Mouse (Mus musculus): ENCODE data around the gene Akap1. TPM values are rescaled to one million over a fixed set of nuclear protein-coding genes. Genes with fewer than 3 reads are reported as not detected.

Gene Akap1
- polyA plus RNA-seq, 1 experiment from 2014 or later, result 9.5 TPM

- no peak for ATAC-seq (ENCODE audit: low read depth)
- H3K27ac ChIP-seq (ENCODE audit: low read length), result peak overlapping the region; percentile 63
- under 1% methylated on average over 32 of the region's 32 CpGs for WGBS (ENCODE audit: insufficient replicate concordance)
Measured at GRCm38 (mm10) chr11:88863071-88863903, 1.1 kb downstream of the Akap1 start.

GRCm38 (mm10) chr11:88862355-88862754 lies 2.0 kb downstream of the Akap1 start:
- ATAC-seq (ENCODE audit: low read depth), result no peak
- WGBS (ENCODE audit: insufficient replicate concordance), result 72% methylated on average over 2 of the region's 2 CpGs

More at GRCm38 (mm10) chr11:88863071-88863903, 1.1 kb downstream of the Akap1 start:
- peak overlapping the region; percentile 91 for H3K4me2 ChIP-seq (ENCODE audit: low read depth, low read length)
- H3K27me3 ChIP-seq (ENCODE audit: control insufficient read depth, insufficient read depth, low read depth, low read length), result no peaks in the 10 kb centered on the region
- no peaks in the 10 kb centered on the region for H3K9me3 ChIP-seq (replicated peaks; ENCODE audit: control insufficient read depth, low read length)
- no peaks in the 10 kb centered on the region; the same call in 1 of the 2 replicates for H3K36me3 ChIP-seq (ENCODE audit: control insufficient read depth, insufficient read depth)
- peak overlapping the region; percentile 61 for H3K9ac ChIP-seq (ENCODE audit: low read depth, low read length)
- H3K4me3 ChIP-seq (ENCODE audit: low read depth, low read length), result peak overlapping the region; percentile 68
- peaks cover 7% of the 10 kb centered on the region for H3K4me1 ChIP-seq (ENCODE audit: control insufficient read depth, low read depth, low read length)

GRCm38 (mm10) chr11:88861060-88861459 lies 3.3 kb downstream of the Akap1 start:
- 35% methylated on average over 3 of the region's 3 CpGs for WGBS (ENCODE audit: insufficient replicate concordance)
- Histone ChIP-seq H3K27ac (ENCODE audit: low read length) (no peak overlapping the region), H3K4me3 (ENCODE audit: low read depth, low read length) (no peak overlapping the region), H3K27me3 (ENCODE audit: control insufficient read depth, insufficient read depth, low read depth, low read length) (no peaks in the 10 kb centered on the region), H3K4me1 (ENCODE audit: control insufficient read depth, low read depth, low read length) (peaks cover 7% of the 10 kb centered on the region), H3K4me2 (ENCODE audit: low read depth, low read length) (no peak overlapping the region), H3K9ac (ENCODE audit: low read depth, low read length) (no peak overlapping the region), H3K9me3 (replicated peaks; ENCODE audit: control insufficient read depth, low read length) (no peaks in the 10 kb centered on the region), H3K36me3 (ENCODE audit: control insufficient read depth, insufficient read depth) (no peaks in the 10 kb centered on the region; the same call in 1 of the 2 replicates)
- ATAC-seq (ENCODE audit: low read depth), result no peak

More at GRCm38 (mm10) chr11:88862355-88862754, 2.0 kb downstream of the Akap1 start:
- no peaks in the 10 kb centered on the region for H3K27me3 ChIP-seq (ENCODE audit: control insufficient read depth, insufficient read depth, low read depth, low read length)
- no peak overlapping the region for H3K27ac ChIP-seq (ENCODE audit: low read length)
- H3K4me2 ChIP-seq (ENCODE audit: low read depth, low read length), result peak overlapping the region; percentile 91
- H3K9me3 ChIP-seq (replicated peaks; ENCODE audit: control insufficient read depth, low read length), result no peaks in the 10 kb centered on the region
- peaks cover 7% of the 10 kb centered on the region for H3K4me1 ChIP-seq (ENCODE audit: control insufficient read depth, low read depth, low read length)
- H3K9ac ChIP-seq (ENCODE audit: low read depth, low read length), result peak overlapping the region; percentile 7; the same call in 1 of the 2 replicates
- peak overlapping the region; percentile 68 for H3K4me3 ChIP-seq (ENCODE audit: low read depth, low read length)
- no peaks in the 10 kb centered on the region; the same call in 1 of the 2 replicates for H3K36me3 ChIP-seq (ENCODE audit: control insufficient read depth, insufficient read depth)

GRCm38 (mm10) chr11:88860641-88861040 lies 3.7 kb downstream of the Akap1 start:
- no peaks in the 10 kb centered on the region for H3K9me3 ChIP-seq (replicated peaks; ENCODE audit: control insufficient read depth, low read length)
- H3K36me3 ChIP-seq (ENCODE audit: control insufficient read depth, insufficient read depth), result no peaks in the 10 kb centered on the region; the same call in 1 of the 2 replicates
- H3K4me1 ChIP-seq (ENCODE audit: control insufficient read depth, low read depth, low read length), result peaks cover 7% of the 10 kb centered on the region
- H3K4me3 ChIP-seq (ENCODE audit: low read depth, low read length), result no peak overlapping the region
- H3K27ac ChIP-seq (ENCODE audit: low read length), result no peak overlapping the region
- 71% methylated on average over 3 of the region's 3 CpGs for WGBS (ENCODE audit: insufficient replicate concordance)
- H3K27me3 ChIP-seq (ENCODE audit: control insufficient read depth, insufficient read depth, low read depth, low read length), result no peaks in the 10 kb centered on the region
- no peak overlapping the region for H3K9ac ChIP-seq (ENCODE audit: low read depth, low read length)
- H3K4me2 ChIP-seq (ENCODE audit: low read depth, low read length), result no peak overlapping the region
- ATAC-seq (ENCODE audit: low read depth), result no peak

- Histone ChIP-seq H3K27me3 (ENCODE audit: control insufficient read depth, insufficient read depth, low read depth, low read length) (no peaks in the 10 kb centered on the region), H3K9ac (ENCODE audit: low read depth, low read length) (no peak overlapping the region), H3K4me2 (ENCODE audit: low read depth, low read length) (no peak overlapping the region), H3K4me1 (ENCODE audit: control insufficient read depth, low read depth, low read length) (peaks cover 2% of the 10 kb centered on the region; the same call in 1 of the 2 replicates), H3K27ac (ENCODE audit: low read length) (no peak overlapping the region), H3K9me3 (replicated peaks; ENCODE audit: control insufficient read depth, low read length) (no peaks in the 10 kb centered on the region), H3K4me3 (ENCODE audit: low read depth, low read length) (no peak overlapping the region), H3K36me3 (ENCODE audit: control insufficient read depth, insufficient read depth) (no peaks in the 10 kb centered on the region; the same call in 1 of the 2 replicates)
- ATAC-seq (ENCODE audit: low read depth), result no peak
- 67% methylated on average over 3 of the region's 3 CpGs for WGBS (ENCODE audit: insufficient replicate concordance)
Measured at GRCm38 (mm10) chr11:88857311-88858005, 6.9 kb downstream of the Akap1 start.

GRCm38 (mm10) chr11:88856383-88856782 lies 8.0 kb downstream of the Akap1 start:
- Histone ChIP-seq H3K9ac (ENCODE audit: low read depth, low read length) (no peak overlapping the region), H3K27me3 (ENCODE audit: control insufficient read depth, insufficient read depth, low read depth, low read length) (no peaks in the 10 kb centered on the region), H3K4me1 (ENCODE audit: control insufficient read depth, low read depth, low read length) (no peaks in the 10 kb centered on the region), H3K36me3 (ENCODE audit: control insufficient read depth, insufficient read depth) (no peaks in the 10 kb centered on the region; the same call in 1 of the 2 replicates), H3K4me2 (ENCODE audit: low read depth, low read length) (no peak overlapping the region), H3K9me3 (replicated peaks; ENCODE audit: control insufficient read depth, low read length) (no peaks in the 10 kb centered on the region), H3K27ac (ENCODE audit: low read length) (no peak overlapping the region), H3K4me3 (ENCODE audit: low read depth, low read length) (no peak overlapping the region)
- WGBS (ENCODE audit: insufficient replicate concordance), result 52% methylated on average over 2 of the region's 2 CpGs
- no peak for ATAC-seq (ENCODE audit: low read depth)

- WGBS (ENCODE audit: insufficient replicate concordance), result 64% methylated on average over 4 of the region's 4 CpGs
- H3K4me1 ChIP-seq (ENCODE audit: control insufficient read depth, low read depth, low read length), result no peaks in the 10 kb centered on the region
- no peak overlapping the region for H3K9ac ChIP-seq (ENCODE audit: low read depth, low read length)
- no peak for ATAC-seq (ENCODE audit: low read depth)
- H3K9me3 ChIP-seq (replicated peaks; ENCODE audit: control insufficient read depth, low read length), result no peaks in the 10 kb centered on the region
- H3K4me3 ChIP-seq (ENCODE audit: low read depth, low read length), result no peak overlapping the region
- no peak overlapping the region for H3K27ac ChIP-seq (ENCODE audit: low read length)
- H3K36me3 ChIP-seq (ENCODE audit: control insufficient read depth, insufficient read depth), result no peaks in the 10 kb centered on the region; the same call in 1 of the 2 replicates
- H3K27me3 ChIP-seq (ENCODE audit: control insufficient read depth, insufficient read depth, low read depth, low read length), result no peaks in the 10 kb centered on the region
- no peak overlapping the region for H3K4me2 ChIP-seq (ENCODE audit: low read depth, low read length)
Measured at GRCm38 (mm10) chr11:88855795-88856194, 8.6 kb downstream of the Akap1 start.

- no peaks in the 10 kb centered on the region for H3K27me3 ChIP-seq (ENCODE audit: control insufficient read depth, insufficient read depth, low read depth, low read length)
- 83% methylated on average over 2 of the region's 2 CpGs for WGBS (ENCODE audit: insufficient replicate concordance)
- peaks cover 14% of the 10 kb centered on the region for H3K4me1 ChIP-seq (ENCODE audit: control insufficient read depth, low read depth, low read length)
- no peaks in the 10 kb centered on the region for H3K9me3 ChIP-seq (replicated peaks; ENCODE audit: control insufficient read depth, low read length)
- no peak overlapping the region for H3K4me3 ChIP-seq (ENCODE audit: low read depth, low read length)
- ATAC-seq (ENCODE audit: low read depth), result no peak
- H3K27ac ChIP-seq (ENCODE audit: low read length), result no peak overlapping the region
- H3K4me2 ChIP-seq (ENCODE audit: low read depth, low read length), result no peak overlapping the region
- H3K36me3 ChIP-seq (ENCODE audit: control insufficient read depth, insufficient read depth), result no peaks in the 10 kb centered on the region
- no peak overlapping the region for H3K9ac ChIP-seq (ENCODE audit: low read depth, low read length)
Measured at GRCm38 (mm10) chr11:88853588-88853987, 10.8 kb downstream of the Akap1 start.

- 78% methylated on average over 4 of the region's 4 CpGs for WGBS (ENCODE audit: insufficient replicate concordance)
- Histone ChIP-seq H3K4me3 (ENCODE audit: low read depth, low read length) (no peak overlapping the region), H3K9me3 (replicated peaks; ENCODE audit: control insufficient read depth, low read length) (no peaks in the 10 kb centered on the region), H3K4me1 (ENCODE audit: control insufficient read depth, low read depth, low read length) (peaks cover 14% of the 10 kb centered on the region), H3K36me3 (ENCODE audit: control insufficient read depth, insufficient read depth) (no peaks in the 10 kb centered on the region), H3K4me2 (ENCODE audit: low read depth, low read length) (no peak overlapping the region), H3K27ac (ENCODE audit: low read length) (no peak overlapping the region), H3K9ac (ENCODE audit: low read depth, low read length) (no peak overlapping the region), H3K27me3 (ENCODE audit: control insufficient read depth, insufficient read depth, low read depth, low read length) (no peaks in the 10 kb centered on the region)
- ATAC-seq (ENCODE audit: low read depth), result no peak
Measured at GRCm38 (mm10) chr11:88852806-88853205, 11.6 kb downstream of the Akap1 start.
